In genomic region chr15:100181841-100182240, GRCm38 (mm10) we compare ENCODE assay signal across 19 mouse cellular contexts. TPM values are rescaled to one million over a fixed set of nuclear protein-coding genes. Genes with fewer than 3 reads are reported as not detected.
DNase-seq lines count a peak whose midpoint lies in the region; ATAC-seq lines count a peak whose summit lies in the region.
"Had no signal": no experiment of that assay in that cellular context is flagged by ENCODE, and none has a peak within 500 bp of the region (broad histone marks: within the 10 kb centered on the region; RNA-seq: fewer than 3 reads in every experiment).

No protein-coding gene starts in this region.

- intact Hi-C loops in heart, postnatal 10 days (cut with DNase I): no loop called here

- ATAC-seq in inflammation-experienced regulatory T-cells, adult 6 months: peak; percentile 83
- ATAC-seq: forebrain, embryonic 13.5 days; intestine, embryonic 16.5 days; midbrain, embryonic 13.5 days had no signal

- DNase-seq in CD4-positive, CD25-positive, alpha-beta regulatory T cell, adult 2 months (ENCODE audit: low read depth, low spot score): peak; percentile 71
- DNase-seq in CD8-positive naive resting alpha-beta T cell, adult 2 months (ENCODE audit: low read depth in 2 of 2, low spot score in 2 of 2): peak; percentile 74 to 76
- peak; percentile 33 for DNase-seq in thymus, postnatal 25 days
- DNase-seq in liver: no peak
- no peak for DNase-seq in heart, postnatal 10 days
- no peak for DNase-seq in layer of hippocampus, postnatal 25 days (ENCODE audit: extremely low spot score in 1 of 2, low spot score in 1 of 2)
- DNase-seq: adrenal gland, adult 2 months; cerebellum, adult 11-12 months; cerebellum, postnatal 25 days; gastrocnemius, postnatal 10 days; heart, postnatal 14 days; kidney, postnatal 36 days; lung, postnatal 36 days; retina, postnatal 1 day; right cerebral cortex, postnatal 25 days had no signal

RNA-seq across cellular contexts. Expression of gene Atf1, which starts 45.8 kb away (rescaled TPM):
- 10 to 100 TPM; 32.1 to 36.0 (median 33.1) TPM for polyA plus RNA-seq in inflammation-experienced regulatory T-cells, adult 6 months (2017; shearing (Covaris generic))
- 10 to 100 TPM; 45.8 to 52.5 TPM for total RNA-seq in heart, postnatal 10 days (2021)
- total RNA-seq in layer of hippocampus, postnatal 25 days (2021): 10 to 100 TPM; 19.3 to 24.3 TPM

Comparison
In these comparisons a context has a peak if more than half of its experiments do, and no peak if none do; other contexts are left out.
1. DNase-seq: peak in CD4-positive, CD25-positive, alpha-beta regulatory T cell, adult 2 months (single experiment), CD8-positive naive resting alpha-beta T cell, adult 2 months (2 of 2) and thymus, postnatal 25 days (single experiment); none in liver (single experiment), heart, postnatal 10 days (0 of 2) and layer of hippocampus, postnatal 25 days (0 of 2).